Mouse (Mus musculus) stomach, postnatal 0 days (tissue): ENCODE data around the gene Brox.

ENCODE experiments used
- CTCF ChIP-seq: IDR thresholded peaks from 2 replicates; pipeline ENCODE4 v1.5.1; 2016; ENCODE audit warnings: antibody characterized with exemption, low read depth, mild to moderate bottlenecking, moderate library complexity
- EP300 ChIP-seq: optimal IDR thresholded peaks from 2 replicates; pipeline ENCODE3; 2016; ENCODE audit warnings: antibody characterized with exemption

DNA sequence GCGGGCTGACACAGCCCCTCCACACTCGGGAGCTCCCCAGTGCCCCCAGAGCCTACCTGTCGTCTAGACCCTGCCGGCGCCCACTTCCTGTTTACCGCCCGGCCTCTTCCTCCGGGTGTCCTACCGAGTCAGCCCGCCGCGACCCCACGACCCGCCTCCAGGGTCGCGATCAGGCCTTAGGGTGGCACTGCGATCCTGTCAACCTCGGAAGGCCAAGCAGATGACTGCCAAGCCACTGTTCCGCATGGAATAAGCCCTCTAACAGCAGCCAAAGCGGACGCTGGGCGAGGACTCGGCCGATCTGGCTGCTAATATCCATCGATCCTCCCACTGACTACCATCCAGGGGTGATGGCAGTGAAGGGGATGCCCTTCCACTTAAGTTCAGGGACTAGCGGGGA is 604 bp downstream of the Brox start, which contains the start of gene Aida:
- TF ChIP-seq CTCF: no peak
- no peak for TF ChIP-seq EP300
